Mouse (Mus musculus): Measurements from ENCODE around the gene Trim56. TPM values are rescaled to one million over a fixed set of nuclear protein-coding genes. Genes with fewer than 3 reads are reported as not detected.
A peak's percentile ranks its signal among the peaks of the same experiment; 100 is the strongest.

The Trim56 gene
- total and polyA plus RNA-seq, 2 experiments = 4.3 to 9.3 TPM

DNA sequence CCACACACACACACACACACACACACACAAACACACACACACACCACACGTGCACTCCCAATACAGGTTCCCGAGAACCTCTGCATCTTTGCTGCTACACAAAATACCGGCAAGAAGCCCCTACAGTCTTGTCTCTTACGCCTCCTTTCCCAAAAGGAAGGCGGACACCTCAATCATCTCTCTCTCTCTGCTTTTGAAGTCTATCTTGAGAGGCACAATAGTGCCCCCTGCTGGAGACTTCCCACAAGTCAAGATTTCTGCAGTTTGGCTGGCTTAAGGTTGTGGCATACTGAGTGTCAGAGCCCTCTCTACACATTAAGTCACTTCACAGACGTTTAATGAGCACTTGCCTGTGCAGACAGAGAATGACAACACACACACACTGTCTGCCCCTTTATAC lies 9.0 kb downstream of the Trim56 start:
- DNase-seq (ENCODE audit: extremely low read depth, low read depth, low spot score) = peak; percentile 72
- no peaks in the 10 kb centered on the region for H3K36me3 ChIP-seq (ENCODE audit: control insufficient read depth, insufficient read depth, low read length)
- 9% methylated on average over 6 of the region's 6 CpGs for WGBS
- peaks cover 5% of the 10 kb centered on the region for H3K4me1 ChIP-seq (ENCODE audit: control insufficient read depth, insufficient read depth, low read length)
- no peak overlapping the region for H3K9ac ChIP-seq (ENCODE audit: low read depth, low read length)
- no peak overlapping the region for H3K4me3 ChIP-seq (ENCODE audit: insufficient read depth, low read depth, low read length)
- no peaks in the 10 kb centered on the region for H3K27me3 ChIP-seq (ENCODE audit: control insufficient read depth, insufficient read depth, low read length)
- peak; percentile 41; the same call in 1 of the 2 replicates for TF ChIP-seq CTCF (IDR thresholded peaks at IDR 0.05; ENCODE audit: low read depth, low read length)
- TF ChIP-seq POLR2A (IDR thresholded peaks at IDR 0.05; ENCODE audit: extremely low read depth, insufficient read depth, low read length) = no peak
- no peaks in the 10 kb centered on the region for H3K79me2 ChIP-seq (ENCODE audit: control insufficient read depth, insufficient read depth, low read length)
- H3K27ac ChIP-seq (replicated peaks; ENCODE audit: insufficient read depth, low read depth, low read length) = no peak overlapping the region

DNA sequence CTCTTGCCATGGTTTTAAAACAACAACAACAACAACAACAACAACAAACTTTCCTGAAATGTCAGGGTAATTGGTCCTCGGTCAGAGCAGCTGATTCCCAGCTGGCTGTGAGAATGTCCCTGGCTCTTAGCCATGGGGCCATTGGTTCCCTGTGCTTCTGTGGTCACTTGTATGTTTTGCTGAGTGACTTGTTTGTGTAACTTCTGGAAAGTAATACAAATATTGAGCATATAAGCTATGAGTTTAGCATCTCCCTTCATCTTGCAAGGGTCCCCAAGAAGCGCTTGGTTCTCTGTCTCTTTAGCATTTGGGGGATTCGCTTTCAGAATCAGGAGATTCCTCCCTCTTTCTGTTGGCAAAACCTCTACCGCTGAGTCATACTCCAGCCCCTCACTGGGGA lies 9.6 kb downstream of the Trim56 start:
- Histone ChIP-seq H3K9ac (ENCODE audit: low read depth, low read length) (no peak overlapping the region), H3K27me3 (ENCODE audit: control insufficient read depth, insufficient read depth, low read length) (no peaks in the 10 kb centered on the region), H3K27ac (replicated peaks; ENCODE audit: insufficient read depth, low read depth, low read length) (no peak overlapping the region), H3K4me1 (ENCODE audit: control insufficient read depth, insufficient read depth, low read length) (peaks cover 5% of the 10 kb centered on the region), H3K4me3 (ENCODE audit: insufficient read depth, low read depth, low read length) (no peak overlapping the region), H3K79me2 (ENCODE audit: control insufficient read depth, insufficient read depth, low read length) (no peaks in the 10 kb centered on the region), H3K36me3 (ENCODE audit: control insufficient read depth, insufficient read depth, low read length) (no peaks in the 10 kb centered on the region)
- TF ChIP-seq CTCF (IDR thresholded peaks at IDR 0.05; ENCODE audit: low read depth, low read length) (no peak), POLR2A (IDR thresholded peaks at IDR 0.05; ENCODE audit: extremely low read depth, insufficient read depth, low read length) (no peak)
- DNase-seq (ENCODE audit: extremely low read depth, low read depth, low spot score) = peak; percentile 24
- 67% methylated on average over 4 of the region's 4 CpGs for WGBS

DNA sequence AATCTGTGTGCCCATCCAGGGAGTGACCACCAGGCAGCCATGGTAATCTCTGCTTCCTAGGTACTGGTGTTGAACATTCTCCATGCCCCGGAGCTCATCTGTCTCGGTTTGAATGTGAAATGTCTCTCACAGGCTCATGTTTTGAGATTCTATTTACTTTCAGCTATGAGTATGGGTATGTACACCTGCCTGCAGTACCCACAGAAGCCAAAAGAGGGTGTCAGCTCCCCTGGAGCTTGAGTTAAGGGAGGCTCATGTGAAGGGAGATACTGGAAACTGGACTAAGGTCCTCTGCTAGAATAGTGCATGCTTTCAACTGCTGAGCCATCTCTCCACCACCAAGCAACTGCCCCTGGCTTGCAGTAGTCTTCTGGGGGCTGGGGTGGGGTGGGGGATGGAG lies 12.0 kb downstream of the Trim56 start:
- TF ChIP-seq CTCF (IDR thresholded peaks at IDR 0.05; ENCODE audit: low read depth, low read length) (peak; percentile 22; the same call in 1 of the 2 replicates), POLR2A (IDR thresholded peaks at IDR 0.05; ENCODE audit: extremely low read depth, insufficient read depth, low read length) (no peak)
- Histone ChIP-seq H3K79me2 (ENCODE audit: control insufficient read depth, insufficient read depth, low read length) (no peaks in the 10 kb centered on the region), H3K9ac (ENCODE audit: low read depth, low read length) (no peak overlapping the region), H3K36me3 (ENCODE audit: control insufficient read depth, insufficient read depth, low read length) (no peaks in the 10 kb centered on the region), H3K4me3 (ENCODE audit: insufficient read depth, low read depth, low read length) (no peak overlapping the region), H3K27ac (replicated peaks; ENCODE audit: insufficient read depth, low read depth, low read length) (no peak overlapping the region), H3K4me1 (ENCODE audit: control insufficient read depth, insufficient read depth, low read length) (peaks cover 5% of the 10 kb centered on the region), H3K27me3 (ENCODE audit: control insufficient read depth, insufficient read depth, low read length) (no peaks in the 10 kb centered on the region)
- 91% methylated on average over 2 of the region's 2 CpGs for WGBS
- no peak for DNase-seq (ENCODE audit: extremely low read depth, low read depth, low spot score)

DNA sequence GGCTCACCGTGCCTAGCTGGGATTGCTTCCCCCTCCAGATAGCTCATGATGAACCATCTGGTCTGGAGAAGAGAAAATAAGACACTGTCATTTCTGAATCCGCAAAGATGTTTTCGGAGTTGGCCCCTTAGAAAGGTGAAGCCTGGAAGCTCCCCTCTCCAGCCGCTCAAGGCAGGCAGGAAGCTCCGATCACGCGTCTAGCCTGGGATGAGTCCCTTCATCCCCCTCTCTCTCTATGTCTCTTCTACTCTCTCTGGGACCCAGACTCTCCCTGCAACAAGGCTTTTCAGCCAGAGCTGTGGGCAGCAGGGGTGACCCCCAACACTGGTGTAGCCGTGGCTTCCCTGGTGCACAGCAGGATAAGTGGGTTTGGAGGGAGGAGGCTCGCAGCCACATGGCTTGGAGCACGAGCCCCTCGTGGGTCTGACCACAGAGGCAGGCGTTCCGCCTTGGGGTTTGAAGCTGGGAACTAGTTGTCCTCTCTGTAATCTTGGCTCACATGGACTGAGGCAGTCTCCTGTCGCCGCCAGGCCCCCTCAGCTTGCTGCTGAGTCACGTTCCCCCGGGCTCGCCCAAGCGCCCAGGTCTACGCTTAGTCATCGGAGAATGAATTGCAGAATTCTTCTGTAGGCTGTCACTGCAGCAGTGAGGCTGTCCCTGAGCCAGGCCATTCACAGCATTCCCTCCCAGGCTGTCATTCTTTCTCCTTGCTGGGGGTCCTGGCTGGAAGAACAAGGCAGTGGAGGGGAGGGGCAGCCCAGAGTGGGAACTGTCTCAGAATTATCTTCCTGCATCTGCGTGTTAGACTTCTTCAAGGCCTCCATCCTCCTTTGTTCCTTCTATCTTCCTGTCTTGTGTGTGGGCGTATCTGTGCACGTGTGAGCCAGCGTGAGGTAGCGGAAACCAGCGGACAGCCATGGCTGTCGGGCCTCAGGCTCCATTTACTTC lies 13.2 kb downstream of the Trim56 start:
- Histone ChIP-seq H3K9ac (ENCODE audit: low read depth, low read length) (no peak overlapping the region), H3K4me3 (ENCODE audit: insufficient read depth, low read depth, low read length) (no peak overlapping the region), H3K79me2 (ENCODE audit: control insufficient read depth, insufficient read depth, low read length) (no peaks in the 10 kb centered on the region), H3K4me1 (ENCODE audit: control insufficient read depth, insufficient read depth, low read length) (peaks cover 5% of the 10 kb centered on the region), H3K27me3 (ENCODE audit: control insufficient read depth, insufficient read depth, low read length) (no peaks in the 10 kb centered on the region), H3K27ac (replicated peaks; ENCODE audit: insufficient read depth, low read depth, low read length) (no peak overlapping the region), H3K36me3 (ENCODE audit: control insufficient read depth, insufficient read depth, low read length) (no peaks in the 10 kb centered on the region)
- TF ChIP-seq POLR2A (IDR thresholded peaks at IDR 0.05; ENCODE audit: extremely low read depth, insufficient read depth, low read length) = no peak
- no peak for TF ChIP-seq CTCF (IDR thresholded peaks at IDR 0.05; ENCODE audit: low read depth, low read length)
- no peak for DNase-seq (ENCODE audit: extremely low read depth, low read depth, low spot score)
- WGBS = 82% methylated on average over 28 of the region's 28 CpGs

DNA sequence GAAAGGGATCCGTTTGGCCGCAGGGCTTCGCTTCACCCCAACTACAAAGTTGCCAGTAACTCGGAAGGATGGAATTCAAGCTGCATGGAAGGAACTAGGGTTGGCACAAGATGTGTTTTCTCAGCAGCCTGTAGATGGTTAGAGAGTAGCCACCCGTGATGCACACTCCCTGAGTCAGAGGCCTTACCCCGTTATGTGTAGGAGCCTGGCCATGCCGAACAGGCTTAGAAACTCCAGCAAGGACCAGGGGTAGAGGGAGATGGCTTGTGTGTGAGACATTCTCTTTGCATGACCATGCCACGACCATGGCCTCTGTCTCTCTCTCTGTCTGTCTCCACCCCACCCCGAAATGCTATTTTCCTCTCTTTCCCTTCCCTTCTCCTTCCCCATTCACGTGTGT lies 13.9 kb downstream of the Trim56 start:
- H3K4me3 ChIP-seq (ENCODE audit: insufficient read depth, low read depth, low read length) = no peak overlapping the region
- TF ChIP-seq CTCF (IDR thresholded peaks at IDR 0.05; ENCODE audit: low read depth, low read length) = no peak
- no peak for TF ChIP-seq POLR2A (IDR thresholded peaks at IDR 0.05; ENCODE audit: extremely low read depth, insufficient read depth, low read length)
- no peaks in the 10 kb centered on the region for H3K36me3 ChIP-seq (ENCODE audit: control insufficient read depth, insufficient read depth, low read length)
- 79% methylated on average over 10 of the region's 10 CpGs for WGBS
- no peak overlapping the region for H3K9ac ChIP-seq (ENCODE audit: low read depth, low read length)
- no peak overlapping the region for H3K27ac ChIP-seq (replicated peaks; ENCODE audit: insufficient read depth, low read depth, low read length)
- H3K4me1 ChIP-seq (ENCODE audit: control insufficient read depth, insufficient read depth, low read length) = no peaks in the 10 kb centered on the region; the same call in 1 of the 2 replicates
- H3K27me3 ChIP-seq (ENCODE audit: control insufficient read depth, insufficient read depth, low read length) = no peaks in the 10 kb centered on the region
- H3K79me2 ChIP-seq (ENCODE audit: control insufficient read depth, insufficient read depth, low read length) = no peaks in the 10 kb centered on the region
- DNase-seq (ENCODE audit: extremely low read depth, low read depth, low spot score) = no peak

DNA sequence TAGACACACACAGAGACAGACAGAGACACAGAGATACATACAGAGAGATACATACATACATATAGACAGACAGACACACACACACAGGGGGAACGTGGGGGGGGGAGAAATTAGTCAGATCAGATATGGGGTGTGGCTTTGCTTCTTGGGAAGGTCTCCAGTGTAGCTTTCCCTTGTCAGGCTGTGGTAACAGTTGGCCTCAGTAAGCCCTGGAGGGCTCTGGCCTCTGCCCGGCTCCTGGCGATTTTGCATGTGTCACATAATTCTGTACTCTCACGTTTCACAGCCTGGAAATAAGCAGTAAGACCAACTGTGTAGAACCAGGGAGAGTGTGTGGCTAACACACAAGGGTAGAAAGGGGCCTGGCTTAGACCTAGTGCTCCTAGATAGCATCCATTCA lies 15.3 kb downstream of the Trim56 start:
- H3K79me2 ChIP-seq (ENCODE audit: control insufficient read depth, insufficient read depth, low read length) = no peaks in the 10 kb centered on the region
- H3K9ac ChIP-seq (ENCODE audit: low read depth, low read length) = no peak overlapping the region
- no peak for DNase-seq (ENCODE audit: extremely low read depth, low read depth, low spot score)
- H3K27ac ChIP-seq (replicated peaks; ENCODE audit: insufficient read depth, low read depth, low read length) = no peak overlapping the region
- H3K4me1 ChIP-seq (ENCODE audit: control insufficient read depth, insufficient read depth, low read length) = no peaks in the 10 kb centered on the region
- H3K4me3 ChIP-seq (ENCODE audit: insufficient read depth, low read depth, low read length) = no peak overlapping the region
- H3K36me3 ChIP-seq (ENCODE audit: control insufficient read depth, insufficient read depth, low read length) = no peaks in the 10 kb centered on the region
- H3K27me3 ChIP-seq (ENCODE audit: control insufficient read depth, insufficient read depth, low read length) = no peaks in the 10 kb centered on the region
- 68% methylated on average over 4 of the region's 4 CpGs for WGBS
- TF ChIP-seq CTCF (IDR thresholded peaks at IDR 0.05; ENCODE audit: low read depth, low read length) (no peak), POLR2A (IDR thresholded peaks at IDR 0.05; ENCODE audit: extremely low read depth, insufficient read depth, low read length) (no peak)
